Mouse (Mus musculus): Measurements from ENCODE around the gene Smarca5. TPM values are rescaled to one million over a fixed set of nuclear protein-coding genes. Genes with fewer than 3 reads are reported as not detected.

Smarca5 gene
- polyA plus RNA-seq, 3 experiments from 2014 or later, result 28.9 to 32.8 (median 29.4) TPM

DNA sequence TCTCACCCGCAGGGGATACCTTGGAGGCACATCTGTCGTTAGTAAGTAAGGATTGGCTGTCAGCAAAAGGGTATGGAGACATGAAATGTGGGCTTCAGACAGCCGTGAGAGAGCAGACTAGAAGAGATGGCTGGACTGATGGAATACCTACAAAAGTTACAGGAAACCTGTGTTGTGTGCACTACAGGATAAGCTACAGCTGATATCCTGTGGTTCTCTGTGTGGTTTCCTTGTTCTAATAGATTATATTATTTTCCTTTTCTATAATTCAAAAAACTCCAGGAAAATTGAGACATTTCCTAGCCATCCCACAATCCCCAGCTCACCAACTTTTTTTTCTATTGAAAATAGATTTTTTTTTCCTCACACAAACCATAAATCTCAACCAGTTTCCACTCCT, 75.8 kb downstream of the Smarca5 start:
- no peak for ATAC-seq

DNA sequence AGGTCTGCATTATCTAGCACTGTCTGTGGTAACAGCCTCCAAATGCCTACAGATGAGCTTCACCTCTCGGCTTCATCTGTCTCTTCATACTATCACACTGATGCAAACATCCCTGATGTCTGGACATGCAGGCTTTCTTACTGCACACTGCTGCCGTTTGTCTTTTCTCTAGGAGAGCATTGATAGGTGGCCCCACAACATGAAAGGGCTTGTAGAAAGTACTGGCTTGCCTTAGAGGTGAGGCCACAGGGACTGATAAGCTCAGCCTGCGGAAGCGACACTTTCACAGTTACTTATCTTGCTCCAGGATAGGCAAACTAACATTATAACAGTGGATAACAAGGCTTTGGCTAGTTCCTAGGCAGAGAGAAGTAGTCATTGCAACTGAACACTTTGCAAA, 78.2 kb downstream of the Smarca5 start:
- no peak for ATAC-seq

GRCm38 (mm10) chr8:80657639-80658038, 81.7 kb downstream of the Smarca5 start:
- ATAC-seq, result no peak

Other genes with a start within 250 kb of the Smarca5 start
- not detected for gene Gypa, start 245.7 kb downstream of the Smarca5 start, polyA plus RNA-seq (2017; shearing (Covaris generic))
- not detected for gene Frem3, start 128.4 kb downstream of the Smarca5 start, polyA plus RNA-seq (2017; shearing (Covaris generic))
- gene Gab1, start 141.0 kb upstream of the Smarca5 start, polyA plus RNA-seq (2017; shearing (Covaris generic)), result not detected

Data from inflammation-experienced regulatory T-cells, adult 6 months (primary cell).